Mouse (Mus musculus) stomach, postnatal 0 days (tissue): ENCODE measurements around the gene Prdm11.
A peak's percentile ranks its signal among the peaks of the same experiment; 100 is the strongest.

Experiments
- CTCF ChIP-seq: IDR thresholded peaks from 2 replicates; pipeline ENCODE4 v1.5.1; 2016; ENCODE audit warnings: antibody characterized with exemption, low read depth, mild to moderate bottlenecking, moderate library complexity
- EP300 ChIP-seq: optimal IDR thresholded peaks from 2 replicates; pipeline ENCODE3; 2016; ENCODE audit warnings: antibody characterized with exemption

DNA sequence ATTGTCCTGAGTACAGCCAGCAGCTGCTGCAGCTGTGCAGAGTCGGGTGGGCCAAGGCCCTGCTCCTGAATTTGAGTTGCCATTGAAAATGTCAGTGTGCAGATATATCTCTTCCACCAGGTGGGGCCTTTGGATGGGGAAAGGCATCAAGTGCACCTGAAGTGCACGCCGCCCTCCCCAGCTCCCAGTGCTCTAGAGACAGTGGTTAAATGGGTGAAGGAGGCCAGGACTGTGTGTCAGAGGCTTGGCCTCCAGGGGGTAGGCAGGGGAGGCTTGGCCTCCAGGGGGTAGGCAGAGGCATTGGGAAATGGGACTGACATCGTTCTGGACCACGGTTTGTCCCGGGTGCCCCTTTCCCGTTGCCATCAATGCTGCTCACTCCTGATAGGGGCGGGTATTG lies 79.7 kb downstream of the Prdm11 start:
- TF ChIP-seq EP300 = no peak
- TF ChIP-seq CTCF = peak; percentile 58
